Mouse (Mus musculus): ENCODE measurements around the gene Fmo1.

GRCm38 (mm10) chr1:162815381-162816127 lies 50.9 kb downstream of the Fmo1 start:
- TF ChIP-seq TCF12 (IDR thresholded peaks at IDR 0.05; ENCODE audit: insufficient read depth, poor library complexity, severe bottlenecking) (no peak), REST (IDR thresholded peaks at IDR 0.05; ENCODE audit: insufficient read depth, insufficient read length) (no peak), E2F4 (IDR thresholded peaks at IDR 0.05; ENCODE audit: insufficient read depth) (no peak), TCF3 (IDR thresholded peaks at IDR 0.05; ENCODE audit: insufficient read length, low read depth) (no peak), SRF (IDR thresholded peaks at IDR 0.05; ENCODE audit: control insufficient read depth, insufficient read length, low read depth) (no peak), POLR2A (IDR thresholded peaks at IDR 0.05; ENCODE audit: insufficient read length, low read depth) (no peak), USF1 (IDR thresholded peaks at IDR 0.05; ENCODE audit: low read depth) (no peak)
